Mouse (Mus musculus) CD8-positive naive resting alpha-beta T cell, adult 2 months (primary cell): ENCODE data around the gene Prkcg.

Source experiments
- DNase-seq, 2 experiments: peaks; one replicate each; pipeline ENCODE4 v3.0.0; 2022; ENCODE audit warnings: low read depth in 2 of 2, low spot score in 2 of 2

Prkcg gene

GRCm38 (mm10) chr7:3354850-3355249 lies 65.9 kb downstream of the Prkcg start:
- no peak for DNase-seq

- DNase-seq: no peak
Measured at GRCm38 (mm10) chr7:3360678-3361077, 71.7 kb downstream of the Prkcg start.

GRCm38 (mm10) chr7:3365547-3366279 lies 76.7 kb downstream of the Prkcg start:
- no peak for DNase-seq

- no peak for DNase-seq
Measured at GRCm38 (mm10) chr7:3366705-3367516, 77.9 kb downstream of the Prkcg start.

GRCm38 (mm10) chr7:3367569-3367968 lies 78.6 kb downstream of the Prkcg start:
- DNase-seq: no peak

GRCm38 (mm10) chr7:3368311-3368710 lies 79.3 kb downstream of the Prkcg start:
- DNase-seq: no peak

GRCm38 (mm10) chr7:3369189-3369588 lies 80.2 kb downstream of the Prkcg start:
- no peak for DNase-seq

GRCm38 (mm10) chr7:3370407-3370806 lies 81.4 kb downstream of the Prkcg start:
- no peak for DNase-seq

- no peak for DNase-seq
Measured at GRCm38 (mm10) chr7:3372376-3372775, 83.4 kb downstream of the Prkcg start.

GRCm38 (mm10) chr7:3373754-3374153 lies 84.8 kb downstream of the Prkcg start:
- DNase-seq: no peak

GRCm38 (mm10) chr7:3376831-3377230 lies 87.9 kb downstream of the Prkcg start:
- DNase-seq: no peak
